14 mouse cellular contexts compared by ENCODE assay signal in genomic region chr10:117118421-117118831, GRCm38 (mm10). TPM values are rescaled to one million over a fixed set of nuclear protein-coding genes. Genes with fewer than 3 reads are reported as not detected.
DNase-seq lines count a peak whose midpoint lies in the region; ATAC-seq lines count a peak whose summit lies in the region.
"Had no signal": no experiment of that assay in that cellular context is flagged by ENCODE, and none has a peak within 500 bp of the region (broad histone marks: within the 10 kb centered on the region; RNA-seq: fewer than 3 reads in every experiment).

No protein-coding gene starts in this region.

- no peaks in the 10 kb centered on the region for H3K36me3 ChIP-seq in heart, embryonic 11.5 days (ENCODE audit: control insufficient read depth, insufficient read depth, low read length)
- H3K36me3 ChIP-seq in heart, embryonic 15.5 days = no peaks in the 10 kb centered on the region
- H3K36me3 ChIP-seq in splenic B cell, adult 2 months (ENCODE audit: control insufficient read depth, insufficient read depth, low read length, poor library complexity, severe bottlenecking) = no peaks in the 10 kb centered on the region
- H3K36me3 ChIP-seq in hindbrain, embryonic 10.5 days = 0 out of 2 replicates have a peak, but pooled peaks cover 4% of the 10 kb centered on the region
- H3K36me3 ChIP-seq in hindbrain, embryonic 13.5 days = no peaks in the 10 kb centered on the region
- H3K36me3 ChIP-seq: neural tube, embryonic 15.5 days had no signal

- H3K9me3 ChIP-seq in heart, embryonic 11.5 days (replicated peaks; ENCODE audit: control insufficient read depth, low read length) = no peaks in the 10 kb centered on the region
- no peaks in the 10 kb centered on the region for H3K9me3 ChIP-seq in heart, embryonic 15.5 days (replicated peaks)
- no peaks in the 10 kb centered on the region for H3K9me3 ChIP-seq in hindbrain, embryonic 10.5 days
- H3K9me3 ChIP-seq in hindbrain, embryonic 13.5 days = no peaks in the 10 kb centered on the region
- H3K9me3 ChIP-seq: forebrain, embryonic 10.5 days; neural tube, embryonic 15.5 days had no signal

- peaks cover 47% of the 10 kb centered on the region for H3K4me1 ChIP-seq in heart, embryonic 11.5 days (ENCODE audit: control insufficient read depth, insufficient read depth, low read length)
- H3K4me1 ChIP-seq in heart, embryonic 15.5 days (replicated peaks) = peaks cover 44% of the 10 kb centered on the region
- peaks cover 6% of the 10 kb centered on the region; the same call in 1 of the 2 replicates for H3K4me1 ChIP-seq in hindbrain, embryonic 10.5 days (replicated peaks)
- peaks cover 9% of the 10 kb centered on the region; the same call in 1 of the 2 replicates for H3K4me1 ChIP-seq in hindbrain, embryonic 13.5 days (replicated peaks)
- H3K4me1 ChIP-seq: forebrain, embryonic 10.5 days had no signal

- H3K4me3 ChIP-seq in heart, embryonic 11.5 days (ENCODE audit: low read depth, low read length) = no peak overlapping the region
- no peak overlapping the region for H3K4me3 ChIP-seq in heart, embryonic 15.5 days
- H3K4me3 ChIP-seq in hindbrain, embryonic 10.5 days = no peak overlapping the region
- H3K4me3 ChIP-seq in hindbrain, embryonic 13.5 days = no peak overlapping the region
- H3K4me3 ChIP-seq: forebrain, embryonic 10.5 days; neural tube, embryonic 15.5 days had no signal

- WGBS in heart, embryonic 11.5 days (ENCODE audit: insufficient replicate concordance) = 55% methylated on average over 7 of the region's 7 CpGs
- 40% methylated on average over 7 of the region's 7 CpGs for WGBS in heart, embryonic 15.5 days
- WGBS in hindbrain, embryonic 10.5 days = 88% methylated on average over 7 of the region's 7 CpGs
- 83% methylated on average over 7 of the region's 7 CpGs for WGBS in hindbrain, embryonic 13.5 days

- no peak for DNase-seq in heart, postnatal 25 days (ENCODE audit: low spot score)
- DNase-seq in CD4-positive helper T cell, adult 2 months (ENCODE audit: low read depth, low spot score) = peak; percentile 66
- DNase-seq in splenic B cell, adult 2 months (ENCODE audit: low read depth, low spot score) = peak; percentile 25
- DNase-seq in hindbrain, embryonic 10.5 days (ENCODE audit: low spot score) = no peak
- DNase-seq in yolk sac, embryonic 10.5 days (ENCODE audit: low spot score) = no peak
- DNase-seq: embryo, embryonic 11 days; gastrocnemius, postnatal 36 days; kidney, adult 9 months; midbrain, embryonic 14.5 days had no signal

- no peak overlapping the region for H3K9ac ChIP-seq in heart, embryonic 11.5 days (ENCODE audit: low read depth, low read length)
- no peak overlapping the region for H3K9ac ChIP-seq in heart, embryonic 15.5 days
- no peak overlapping the region for H3K9ac ChIP-seq in hindbrain, embryonic 13.5 days
- H3K9ac ChIP-seq: neural tube, embryonic 15.5 days had no signal

- ATAC-seq in heart, embryonic 11.5 days (replicated peaks; ENCODE audit: insufficient number of reproducible peaks, low FRiP score, low TSS enrichment) = no peak
- ATAC-seq in heart, embryonic 15.5 days (replicated peaks; ENCODE audit: insufficient number of reproducible peaks, insufficient read depth, low FRiP score, low read depth) = 0 out of 2 replicates have a peak, but pooled peaks have one; percentile 36
- ATAC-seq in hindbrain, embryonic 13.5 days (ENCODE audit: low FRiP score) = no peak

- no peaks in the 10 kb centered on the region for H3K27me3 ChIP-seq in heart, embryonic 11.5 days (ENCODE audit: control insufficient read depth, insufficient read depth, low read length)
- H3K27me3 ChIP-seq in heart, embryonic 15.5 days = no peaks in the 10 kb centered on the region
- H3K27me3 ChIP-seq in splenic B cell, adult 2 months (ENCODE audit: control insufficient read depth, insufficient read depth, low read length, poor library complexity, severe bottlenecking) = no peaks in the 10 kb centered on the region
- H3K27me3 ChIP-seq in hindbrain, embryonic 10.5 days (ENCODE audit: insufficient read depth, poor library complexity, severe bottlenecking) = no peaks in the 10 kb centered on the region
- H3K27me3 ChIP-seq in hindbrain, embryonic 13.5 days = no peaks in the 10 kb centered on the region
- H3K27me3 ChIP-seq: neural tube, embryonic 15.5 days had no signal

- intact Hi-C loops in heart, postnatal 25 days (cut with DNase I) = no loop called here

- H3K4me2 ChIP-seq in heart, embryonic 11.5 days = no peak overlapping the region
- no peak overlapping the region for H3K4me2 ChIP-seq in heart, embryonic 15.5 days
- no peak overlapping the region for H3K4me2 ChIP-seq in hindbrain, embryonic 13.5 days
- H3K4me2 ChIP-seq: neural tube, embryonic 15.5 days had no signal

- peak overlapping the region; percentile 67 for H3K27ac ChIP-seq in heart, embryonic 11.5 days (ENCODE audit: low read depth, low read length)
- peak overlapping the region; percentile 77 for H3K27ac ChIP-seq in heart, embryonic 15.5 days
- H3K27ac ChIP-seq in hindbrain, embryonic 10.5 days = no peak overlapping the region
- H3K27ac ChIP-seq in hindbrain, embryonic 13.5 days = no peak overlapping the region
- H3K27ac ChIP-seq: forebrain, embryonic 10.5 days; neural tube, embryonic 15.5 days had no signal

RNA-seq across cellular contexts. Expression of gene Frs2, which starts 29.9 kb away (rescaled TPM):
- polyA plus RNA-seq in heart, embryonic 11.5 days (2014; fragmentation: Nextera tagmentation; extraction: Ambion mirVana) = 27.1 and 30.4 TPM in 2 replicates
- 10 to 100 TPM; 16.3 to 17.1 TPM for total RNA-seq in heart, postnatal 25 days (2021)
- polyA plus RNA-seq in heart, embryonic 15.5 days (2015; fragmentation: Nextera tagmentation; extraction: Ambion mirVana) = 14.8 and 14.9 TPM in 2 replicates
- 19.8 and 21.4 TPM in 2 replicates for polyA plus RNA-seq in hindbrain, embryonic 10.5 days (2016; fragmentation: Nextera tagmentation; extraction: Ambion mirVana)
- 18.6 and 20.5 TPM in 2 replicates for polyA plus RNA-seq in hindbrain, embryonic 13.5 days (2015; fragmentation: Nextera tagmentation; extraction: Ambion mirVana)

RNA-seq across cellular contexts. Expression of gene Cct2, which starts 54.8 kb away (rescaled TPM):
- polyA plus RNA-seq in heart, embryonic 11.5 days (2014; fragmentation: Nextera tagmentation; extraction: Ambion mirVana) = 211 and 221 TPM in 2 replicates
- 100 to 1,000 TPM; 129 to 137 TPM for total RNA-seq in heart, postnatal 25 days (2021)
- polyA plus RNA-seq in heart, embryonic 15.5 days (2015; fragmentation: Nextera tagmentation; extraction: Ambion mirVana) = 139 and 171 TPM in 2 replicates
- 264 and 323 TPM in 2 replicates for polyA plus RNA-seq in hindbrain, embryonic 10.5 days (2016; fragmentation: Nextera tagmentation; extraction: Ambion mirVana)
- 276 and 284 TPM in 2 replicates for polyA plus RNA-seq in hindbrain, embryonic 13.5 days (2015; fragmentation: Nextera tagmentation; extraction: Ambion mirVana)

Comparison
In these comparisons a context has a peak if more than half of its experiments do, and no peak if none do; other contexts are left out.
1. H3K27ac ChIP-seq: peak in heart, embryonic 11.5 days (single experiment) and heart, embryonic 15.5 days (single experiment); none in hindbrain, embryonic 10.5 days (single experiment) and hindbrain, embryonic 13.5 days (single experiment).
2. DNase-seq: peak in CD4-positive helper T cell, adult 2 months (single experiment) and splenic B cell, adult 2 months (single experiment); none in heart, postnatal 25 days (single experiment), hindbrain, embryonic 10.5 days (single experiment) and yolk sac, embryonic 10.5 days (single experiment).